Mouse (Mus musculus) cortical plate, adult 2 months (tissue): ENCODE measurements around the gene Pik3c2a. TPM values are rescaled to one million over a fixed set of nuclear protein-coding genes. Genes with fewer than 3 reads are reported as not detected.

ENCODE experiments used
- H3K27ac ChIP-seq: fragments of 200-500 bp; 2 replicates; pipeline ENCODE4 v1.5.1; 2012; ENCODE audit warnings: low read length, control low read depth, inconsistent platforms; ENCODE audit not compliant: insufficient read depth
- H3K4me1 ChIP-seq: fragments of 200-500 bp; 2 replicates; pipeline ENCODE4 v1.6.1; 2011; ENCODE audit warnings: low read length; ENCODE audit not compliant: control insufficient read depth, insufficient read depth
- H3K4me3 ChIP-seq: fragments of 200-500 bp; 2 replicates; pipeline ENCODE4 v1.5.1; 2011; ENCODE audit warnings: mild to moderate bottlenecking, low read length, control low read depth; ENCODE audit not compliant: insufficient read depth
- CTCF ChIP-seq: fragments of 200-500 bp; IDR thresholded peaks from 2 replicates; pipeline ENCODE4 v1.5.1; 2011; ENCODE audit warnings: mild to moderate bottlenecking, control low read depth, low read length; ENCODE audit not compliant: insufficient read depth; ENCODE audit errors: extremely low read depth
- POLR2A ChIP-seq: fragments of 200-500 bp; IDR thresholded peaks from 2 replicates; pipeline ENCODE4 v1.6.1; 2011; ENCODE audit warnings: mild to moderate bottlenecking, low read length, control low read depth; ENCODE audit not compliant: insufficient read depth; ENCODE audit errors: extremely low read depth
- polyA plus RNA-seq: library from polyadenylated mRNA; depleted of rRNA; stranded (reverse); fragments of >200 nt; gene quantifications from 2 replicates; pipeline ENCODE4 v1.2.3, GENCODE M21; 2012

Pik3c2a gene
- polyA plus RNA-seq, 1 experiment = 14.0 TPM

DNA sequence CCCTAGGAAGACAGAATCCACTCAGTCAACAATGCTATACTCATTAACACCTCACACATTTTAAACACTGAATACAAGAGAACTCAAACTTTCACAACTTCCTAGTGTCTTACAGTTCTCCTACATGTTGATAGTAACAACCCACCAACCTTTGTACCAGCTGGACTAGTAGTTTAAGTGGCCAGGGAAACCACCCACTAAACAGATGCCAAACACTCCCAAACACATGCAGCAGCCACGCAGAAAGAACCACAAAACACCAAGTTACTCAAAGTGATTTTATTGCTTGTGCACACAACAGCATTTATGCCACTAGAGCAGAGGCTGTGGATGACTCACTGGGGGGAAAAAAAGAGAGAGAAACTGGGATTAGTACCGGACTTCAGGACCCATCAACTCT is 112.0 kb downstream of the Pik3c2a start:
- peaks cover 4% of the 10 kb centered on the region for H3K4me1 ChIP-seq
- TF ChIP-seq POLR2A = no peak
- no peak for TF ChIP-seq CTCF
- H3K27ac ChIP-seq = no peak overlapping the region
- no peak overlapping the region for H3K4me3 ChIP-seq

DNA sequence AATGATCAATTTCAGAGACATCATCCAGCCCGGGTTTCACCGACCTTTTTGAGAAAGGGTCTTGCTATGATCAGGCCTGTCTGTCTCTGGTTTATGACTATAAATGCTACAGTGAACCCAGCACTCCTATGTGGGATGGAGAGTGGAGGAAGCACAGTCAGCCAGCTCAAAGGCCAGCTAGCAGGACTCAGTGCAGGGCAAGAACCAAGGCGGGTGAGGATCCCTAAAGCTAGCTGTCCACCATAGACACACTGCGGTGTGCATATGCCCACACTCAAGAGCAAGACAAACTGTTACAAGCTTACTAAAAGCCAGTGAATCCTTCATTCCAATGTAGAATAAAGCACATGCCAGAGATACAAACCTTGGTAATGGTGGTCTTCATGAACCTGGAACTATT is 113.4 kb downstream of the Pik3c2a start:
- TF ChIP-seq CTCF = no peak
- no peak for TF ChIP-seq POLR2A

DNA sequence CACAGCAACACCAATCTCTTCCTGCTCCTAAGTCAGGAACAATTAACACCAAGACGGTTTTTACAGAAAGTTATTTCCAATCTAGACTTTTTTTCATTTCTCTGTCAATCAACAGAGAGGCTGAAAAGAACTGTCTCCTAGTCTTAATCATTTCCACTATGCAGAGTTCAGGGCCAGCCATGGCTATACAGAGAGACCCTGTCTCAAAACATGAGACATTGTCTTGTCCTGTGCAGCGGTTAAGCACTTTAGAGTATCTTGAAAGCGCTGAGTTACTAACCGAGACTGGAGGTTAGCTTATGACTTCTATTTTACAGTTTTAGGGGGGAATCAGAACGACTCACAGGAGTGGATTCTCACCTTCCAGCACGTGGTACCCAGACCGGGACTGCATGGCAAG is 114.5 kb downstream of the Pik3c2a start:
- H3K27ac ChIP-seq = no peak overlapping the region
- no peak for TF ChIP-seq CTCF
- TF ChIP-seq POLR2A = no peak
- H3K4me1 ChIP-seq = peaks cover 3% of the 10 kb centered on the region
- H3K4me3 ChIP-seq = no peak overlapping the region

More for the DNA sequence above, 113.4 kb downstream of the Pik3c2a start:
- H3K4me1 ChIP-seq = peaks cover 4% of the 10 kb centered on the region
- H3K4me3 ChIP-seq = no peak overlapping the region
- H3K27ac ChIP-seq = no peak overlapping the region

DNA sequence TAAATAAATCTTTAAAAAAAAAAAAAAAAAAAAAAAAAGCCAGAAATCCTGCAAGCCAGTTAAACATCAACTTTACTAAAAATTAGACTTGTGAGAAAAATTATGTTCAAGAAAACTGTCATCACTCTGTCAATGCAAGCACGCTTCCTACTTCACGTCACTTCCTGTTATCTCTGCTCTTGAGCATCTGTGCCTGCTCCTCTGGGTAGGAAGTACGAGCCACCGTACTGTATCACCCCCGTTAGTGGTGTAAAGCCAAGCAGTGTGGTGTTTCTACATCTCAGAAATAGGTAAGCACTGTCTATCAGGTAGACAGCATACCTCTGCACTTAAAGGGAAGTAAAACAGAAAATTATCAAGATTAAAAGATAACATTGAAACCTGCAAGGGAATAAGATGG is 115.3 kb downstream of the Pik3c2a start:
- Histone ChIP-seq H3K4me3 (no peak overlapping the region), H3K27ac (no peak overlapping the region), H3K4me1 (peaks cover 3% of the 10 kb centered on the region)
- no peak for TF ChIP-seq CTCF
- TF ChIP-seq POLR2A = no peak

DNA sequence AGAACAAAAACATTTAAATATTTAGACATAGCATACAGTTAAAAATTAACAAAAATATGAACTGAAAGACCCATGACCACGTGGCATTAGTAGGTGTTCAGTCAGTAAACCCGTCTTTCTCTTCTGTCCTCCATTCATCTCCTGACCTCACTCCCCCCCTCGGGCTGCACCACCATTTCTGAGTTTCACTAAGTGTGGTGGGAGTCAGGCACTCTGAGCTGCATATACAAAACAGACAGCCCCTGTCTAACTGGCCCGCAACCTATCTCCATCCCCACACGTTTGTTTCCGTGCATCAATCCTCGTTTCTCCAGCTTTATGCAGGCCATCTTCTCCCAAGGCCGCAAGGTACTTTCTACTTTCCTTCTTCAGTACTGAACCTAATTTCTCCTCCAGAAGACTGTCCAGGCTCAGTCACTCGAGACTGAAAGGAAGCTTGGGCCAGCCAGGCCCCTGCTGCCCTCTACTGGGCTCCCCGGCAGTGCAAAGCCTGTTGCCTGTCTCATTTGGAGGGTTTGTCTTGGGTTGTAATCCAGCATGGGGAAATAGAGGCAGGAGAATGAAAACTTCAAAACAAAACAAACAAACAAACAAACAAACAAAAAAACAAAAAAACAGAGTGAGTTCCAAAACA is 119.8 kb downstream of the Pik3c2a start:
- TF ChIP-seq CTCF (peak; percentile 78), POLR2A (no peak)
- Histone ChIP-seq H3K27ac (no peak overlapping the region), H3K4me1 (no peaks in the 10 kb centered on the region), H3K4me3 (no peak overlapping the region)

DNA sequence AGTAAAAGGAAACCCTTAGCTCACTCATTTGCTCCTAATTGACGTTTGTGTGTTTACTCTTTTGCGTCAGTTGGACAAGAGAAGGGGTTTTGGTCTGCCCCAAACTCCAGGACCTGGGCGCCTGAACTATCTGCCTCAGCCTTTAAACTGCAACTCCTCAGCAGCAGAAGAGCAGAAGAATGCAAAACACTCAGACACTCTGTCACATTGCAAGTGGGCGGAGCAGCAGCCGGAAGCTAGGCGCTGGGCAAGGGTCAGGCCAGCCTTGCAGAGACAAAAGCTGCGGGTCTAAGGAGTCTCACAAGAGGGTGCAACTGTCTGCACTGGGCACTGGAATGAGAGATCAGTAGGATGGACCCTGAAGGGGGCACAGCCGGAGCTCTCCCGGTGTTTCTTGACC is 133.8 kb downstream of the Pik3c2a start:
- TF ChIP-seq CTCF (no peak), POLR2A (no peak)
- Histone ChIP-seq H3K4me1 (no peaks in the 10 kb centered on the region), H3K4me3 (no peak overlapping the region), H3K27ac (no peak overlapping the region)

DNA sequence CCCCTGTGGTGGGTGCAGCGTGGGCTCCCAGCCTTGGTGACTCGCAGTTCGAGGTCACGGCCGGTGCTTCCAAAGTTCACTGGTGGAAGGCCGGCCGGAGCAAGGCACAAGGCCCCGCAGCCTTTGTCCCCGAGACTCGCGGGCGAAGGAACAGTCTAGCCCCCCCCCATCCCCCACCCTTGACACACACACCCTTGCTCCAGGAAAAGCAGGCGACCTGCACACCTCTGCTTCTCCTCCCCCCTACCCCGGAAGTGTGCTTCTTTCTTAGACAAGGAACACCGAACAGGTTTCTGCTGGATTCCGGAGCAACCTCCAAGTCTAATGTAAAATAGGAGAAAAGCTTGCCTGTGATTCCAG is 134.6 kb downstream of the Pik3c2a start:
- H3K27ac ChIP-seq = no peak overlapping the region

DNA sequence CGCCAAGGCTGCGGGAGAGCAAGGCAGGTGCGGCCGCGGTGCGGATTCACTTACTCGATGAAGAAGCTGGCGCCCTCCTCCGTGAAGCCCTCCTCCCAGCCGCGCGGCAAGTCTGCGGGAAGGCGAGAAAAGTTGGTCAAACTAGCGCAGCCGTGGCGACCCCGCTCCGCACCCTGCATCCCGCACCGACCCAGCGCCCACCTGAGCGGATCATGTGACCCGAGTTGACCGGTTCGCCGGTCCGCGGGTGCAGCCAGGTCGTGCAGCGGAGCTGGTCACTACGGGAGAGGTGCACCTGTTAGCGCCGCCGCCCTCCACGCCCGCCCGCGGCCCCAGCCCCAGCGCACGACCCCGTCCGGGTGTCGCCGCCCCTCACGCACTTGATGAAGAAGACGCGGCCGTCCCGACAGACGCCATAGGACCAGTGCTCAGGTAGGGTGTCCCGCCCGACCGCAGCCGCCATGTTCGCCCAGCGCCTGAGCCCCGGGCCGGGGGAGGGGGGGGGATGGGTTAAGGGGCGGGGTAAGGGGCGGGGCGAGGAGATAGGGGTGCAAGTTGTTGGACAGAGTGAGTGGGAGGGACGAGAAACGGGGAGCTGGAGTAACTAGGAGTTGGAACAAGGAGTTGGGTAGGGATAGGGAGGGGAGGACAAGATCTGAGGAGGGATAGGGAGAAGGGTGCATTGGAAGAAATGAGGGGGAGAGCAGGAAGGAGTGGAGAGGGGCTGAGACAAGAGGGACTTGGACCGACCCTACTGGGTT is 135.2 kb downstream of the Pik3c2a start, which contains the start of gene Plekha7:
Plekha7 (minus strand) TSS at position 506 of the 761 bp plus-strand sequence.
- TF ChIP-seq CTCF = no peak
- TF ChIP-seq POLR2A = no peak
- Histone ChIP-seq H3K4me3 (peak within 1 kb of the TSS; percentile 12), H3K27ac (no peak within 1 kb of the TSS), H3K4me1 (no peaks in the 10 kb centered on the region)

More for the DNA sequence above, 134.6 kb downstream of the Pik3c2a start:
- Histone ChIP-seq H3K4me1 (no peaks in the 10 kb centered on the region), H3K4me3 (peak overlapping the region; percentile 12)
- TF ChIP-seq POLR2A (no peak), CTCF (no peak)

DNA sequence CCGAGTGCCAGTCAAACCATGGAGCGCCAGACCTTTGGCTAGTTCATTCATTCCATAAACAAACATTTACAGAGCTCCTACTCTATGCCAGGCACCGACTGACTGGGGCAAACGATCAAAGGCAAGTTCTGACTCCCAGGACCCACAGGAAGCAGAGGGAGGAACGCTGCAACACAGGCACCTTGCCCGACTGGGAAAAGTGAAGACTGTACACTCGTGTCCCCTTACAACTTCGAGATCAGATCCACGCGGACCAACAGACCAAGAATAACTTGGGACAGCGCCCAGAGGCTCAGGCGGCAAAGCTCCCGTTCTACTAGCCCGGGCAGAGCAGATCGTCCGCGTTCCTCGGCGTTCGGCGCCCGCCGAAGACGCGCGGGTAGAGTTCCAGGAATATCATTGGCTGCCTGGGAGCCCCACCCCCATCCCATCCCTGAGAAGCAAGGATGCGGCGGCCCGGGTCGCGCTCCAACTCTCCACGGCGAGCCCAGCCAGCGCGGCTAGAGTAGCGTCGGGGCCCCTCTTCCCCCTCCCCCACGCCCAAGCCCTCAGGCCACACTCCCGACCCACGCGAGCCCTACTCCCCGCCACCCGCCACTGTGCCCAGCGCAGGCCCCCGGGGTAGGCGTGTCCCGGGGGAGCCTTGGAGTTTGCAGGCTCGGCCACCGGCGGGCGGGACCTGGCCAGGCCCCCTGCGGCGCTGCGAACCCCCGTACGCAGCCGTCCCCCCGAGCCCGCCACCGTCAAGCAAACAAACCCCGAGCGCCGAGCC is 136.0 kb downstream of the Pik3c2a start:
- H3K27ac ChIP-seq = no peak overlapping the region
- H3K4me3 ChIP-seq = peak overlapping the region; percentile 12
- TF ChIP-seq CTCF (no peak), POLR2A (no peak)

DNA sequence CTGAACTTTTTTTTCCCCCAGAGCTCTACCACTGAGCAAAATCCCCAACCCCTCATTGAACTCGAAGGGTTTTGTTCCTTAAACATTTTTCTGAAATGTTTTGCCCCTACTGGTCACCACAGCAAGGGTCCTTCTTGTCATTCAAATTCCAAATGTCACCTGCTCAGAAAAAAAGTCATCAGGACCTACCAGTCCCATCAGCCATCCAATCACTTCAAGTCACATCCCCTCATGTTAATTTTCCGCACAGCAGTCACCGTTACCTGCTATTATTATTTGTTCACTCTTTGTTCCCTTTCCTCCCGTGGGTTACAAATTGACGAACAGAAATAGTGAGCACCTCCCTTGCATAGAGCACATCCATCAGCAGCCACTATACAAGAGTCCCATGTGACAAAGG is 136.6 kb downstream of the Pik3c2a start:
- H3K4me1 ChIP-seq = no peaks in the 10 kb centered on the region
- H3K4me3 ChIP-seq = no peak overlapping the region; the same call in 1 of the 2 replicates
- no peak overlapping the region for H3K27ac ChIP-seq
- TF ChIP-seq CTCF (no peak), POLR2A (no peak)

More for the DNA sequence above, 136.0 kb downstream of the Pik3c2a start:
- H3K4me1 ChIP-seq = no peaks in the 10 kb centered on the region
